Mouse (Mus musculus) kidney, adult 11 months (tissue): ENCODE measurements around the gene Gm8271.
"Not testable (repeated sequence)": the region's sequence is repeated elsewhere in the genome, so short reads cannot be mapped to it uniquely, and the experiment has no call there.

Source experiments
- DNase-seq: peaks from one replicate; pipeline ENCODE4 v3.0.0; 2022

The Gm8271 gene

GRCm38 (mm10) chr14:5185493-5185892, at the start of gene Gm8271:
Gene Gm8271 (plus strand): TSS chr14:5185793.
- not testable (repeated sequence) for DNase-seq

GRCm38 (mm10) chr14:5164235-5164634, 21.4 kb upstream of the Gm8271 start, which contains the start of gene Gm3317:
Gene Gm3317 (plus strand): TSS chr14:5164535.
- not testable (repeated sequence) for DNase-seq
